Mouse (Mus musculus) subcutaneous adipose tissue, adult 2 months (tissue): ENCODE data around the gene Klhl41. TPM values are rescaled to one million over a fixed set of nuclear protein-coding genes. Genes with fewer than 3 reads are reported as not detected.

Source experiments
- polyA plus RNA-seq: library from polyadenylated mRNA; depleted of rRNA; stranded (reverse); fragments of >200 nt; gene quantifications from 2 replicates; pipeline ENCODE4 v1.2.3, GENCODE M21; 2012; ENCODE audit warnings: low replicate concordance; rRNA removed

Klhl41 gene
- polyA plus RNA-seq: 0.04 TPM in 1 of 2 replicates, not detected in the other

DNA sequence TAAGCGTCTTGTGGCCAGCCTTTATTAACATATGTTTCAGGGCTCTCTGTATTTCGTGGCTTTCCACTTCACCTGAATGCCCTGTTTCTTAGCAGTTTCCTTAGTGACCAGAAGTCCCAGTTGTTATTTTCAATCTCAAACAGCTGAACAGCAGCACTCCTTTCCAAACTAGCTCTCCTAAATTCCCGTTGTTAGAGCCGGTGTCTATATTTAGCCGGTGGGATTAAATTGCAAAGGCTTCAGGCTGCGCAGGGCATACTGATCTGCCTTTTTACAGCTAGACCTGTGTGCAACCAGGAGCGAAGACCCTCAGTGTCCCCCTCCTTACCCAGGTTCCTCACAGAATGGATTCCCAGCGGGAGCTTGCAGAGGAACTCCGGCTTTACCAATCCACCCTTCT is at the start of gene Klhl41:
Gene Klhl41, plus strand, starts transcription at position 268 of the 400 bp plus-strand sequence.

GRCm38 (mm10) chr2:69646726-69647490 is 23.0 kb upstream of the Klhl41 start, which contains the start of gene Bbs5:
Gene Bbs5, plus strand, starts transcription at chr2:69647171.

DNA sequence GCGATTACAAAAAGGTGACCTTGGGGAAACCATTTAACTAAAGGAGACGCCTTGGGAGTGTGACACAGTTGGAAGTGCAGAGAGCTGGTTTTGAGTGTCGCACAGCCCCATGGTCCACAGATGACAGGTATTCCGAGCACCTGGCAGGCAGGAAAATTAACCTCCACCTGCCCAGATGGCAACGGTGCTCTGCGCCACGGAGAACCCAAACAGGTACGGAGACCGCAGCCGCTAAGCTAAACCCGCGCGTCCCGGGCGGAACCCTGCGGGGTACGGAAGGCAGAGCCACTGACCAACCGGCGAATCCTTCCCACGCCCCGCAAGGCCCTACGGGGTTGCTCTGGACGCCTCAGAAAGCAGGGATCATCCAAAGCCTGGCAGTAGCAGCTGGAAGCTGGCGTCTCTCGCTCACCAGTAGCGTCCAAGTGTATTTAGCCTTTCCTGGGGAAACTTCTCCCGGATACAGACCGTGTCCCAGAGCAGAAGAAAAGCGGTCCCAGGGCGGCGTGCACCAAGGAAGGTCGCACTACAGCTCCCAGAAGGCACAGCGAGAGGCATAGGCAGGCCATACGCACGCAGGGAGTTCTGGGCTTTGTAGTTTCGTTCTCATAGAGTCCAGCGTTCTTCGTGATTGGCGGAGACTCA is 43.2 kb downstream of the Klhl41 start, which contains the start of gene Fastkd1:
Gene Fastkd1, minus strand, starts transcription at position 536 of the 645 bp plus-strand sequence.

DNA sequence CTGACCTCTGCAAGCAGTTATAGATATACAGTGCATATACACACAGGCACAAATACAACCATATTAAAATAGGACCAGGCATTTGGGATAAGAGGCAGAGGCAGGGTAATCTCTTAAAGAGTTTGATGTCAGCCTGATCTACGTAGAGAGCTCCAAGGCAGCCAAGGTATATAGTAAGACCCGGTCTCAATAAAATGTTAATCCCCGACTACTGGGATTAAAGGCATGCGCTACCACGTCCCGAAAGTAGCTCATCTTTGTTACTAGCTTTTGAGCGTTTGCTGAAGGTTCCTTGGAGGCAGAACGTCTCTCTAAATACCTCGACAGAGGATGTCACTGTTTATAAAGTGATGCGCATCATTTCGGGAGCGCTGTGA is 52.3 kb downstream of the Klhl41 start, which contains the start of gene Ppig:
Gene Ppig, plus strand, starts transcription at position 273 of the 377 bp plus-strand sequence.

Other genes starting within 250 kb of the Klhl41 start
- 0.20 and 7.1 TPM in 2 replicates for gene Lrp2, start 84.1 kb upstream of the Klhl41 start, polyA plus RNA-seq
- gene Bbs5, start 22.9 kb upstream of the Klhl41 start, polyA plus RNA-seq: 2.3 and 4.2 TPM in 2 replicates
- gene Fastkd1, start 43.4 kb downstream of the Klhl41 start, polyA plus RNA-seq: 5.7 and 6.1 TPM in 2 replicates
- 2.3 and 3.6 TPM in 2 replicates for gene Ppig, start 52.4 kb downstream of the Klhl41 start, polyA plus RNA-seq
- 0.44 and 0.62 TPM in 2 replicates for gene Ccdc173, start 119.5 kb downstream of the Klhl41 start, polyA plus RNA-seq
- gene Phospho2, start 119.5 kb downstream of the Klhl41 start, polyA plus RNA-seq: 26.9 and 38.1 TPM in 2 replicates
- 1.9 and 16.8 TPM in 2 replicates for gene Klhl23, start 151.8 kb downstream of the Klhl41 start, polyA plus RNA-seq
- 4.6 and 5.2 TPM in 2 replicates for gene Ssb, start 191.4 kb downstream of the Klhl41 start, polyA plus RNA-seq
- 3.6 and 4.9 TPM in 2 replicates for gene Mettl5, start 215.5 kb downstream of the Klhl41 start, polyA plus RNA-seq
- 19.6 and 20.6 TPM in 2 replicates for gene Ubr3, start 227.1 kb downstream of the Klhl41 start, polyA plus RNA-seq